Mouse (Mus musculus): ENCODE data around the gene Gstz1.
"Not testable (repeated sequence)": the region's sequence is repeated elsewhere in the genome, so short reads cannot be mapped to it uniquely, and the experiment has no call there.

Gene Gstz1

GRCm38 (mm10) chr12:87146966-87147365 lies at the start of gene Gstz1:
TSS of gene Gstz1 (plus strand) at chr12:87147165.
- DNase-seq: peak; percentile 93 to 94

GRCm38 (mm10) chr12:87100331-87100730 lies 46.6 kb upstream of the Gstz1 start:
- DNase-seq: peak in 1 of 2 experiments; percentile 43

GRCm38 (mm10) chr12:87102165-87102631 lies 44.8 kb upstream of the Gstz1 start, which contains the start of gene Ngb:
TSS of gene Ngb (minus strand) at chr12:87102539.
- no peak for DNase-seq

GRCm38 (mm10) chr12:87103471-87103870 lies 43.5 kb upstream of the Gstz1 start:
- DNase-seq: peak; percentile 15 to 63

GRCm38 (mm10) chr12:87104796-87105195 lies 42.2 kb upstream of the Gstz1 start:
- no peak for DNase-seq

GRCm38 (mm10) chr12:87107357-87107977 lies 39.5 kb upstream of the Gstz1 start:
- DNase-seq: no peak

GRCm38 (mm10) chr12:87121918-87122589 lies 24.9 kb upstream of the Gstz1 start:
- DNase-seq: no peak

GRCm38 (mm10) chr12:87127256-87127655 lies 19.7 kb upstream of the Gstz1 start:
- no peak for DNase-seq

GRCm38 (mm10) chr12:87130224-87130623 lies 16.7 kb upstream of the Gstz1 start:
- DNase-seq: no peak

GRCm38 (mm10) chr12:87131181-87131580 lies 15.8 kb upstream of the Gstz1 start:
- peak in 1 of 2 experiments; percentile 17 for DNase-seq

GRCm38 (mm10) chr12:87131619-87132018 lies 15.3 kb upstream of the Gstz1 start:
- DNase-seq: peak; percentile 31 to 69

- no peak for DNase-seq
These were observed 14.8 kb upstream of the Gstz1 start for GRCm38 (mm10) chr12:87132210-87132609.

- DNase-seq: no peak
These were observed 14.2 kb upstream of the Gstz1 start for GRCm38 (mm10) chr12:87132784-87133183.

- no peak for DNase-seq
These were observed 9.3 kb upstream of the Gstz1 start for GRCm38 (mm10) chr12:87137439-87138341.

GRCm38 (mm10) chr12:87138342-87138701 lies 8.6 kb upstream of the Gstz1 start:
- no peak for DNase-seq

GRCm38 (mm10) chr12:87138768-87139167 lies 8.2 kb upstream of the Gstz1 start:
- DNase-seq: no peak

GRCm38 (mm10) chr12:87142156-87142555 lies 4.8 kb upstream of the Gstz1 start:
- DNase-seq: no peak

GRCm38 (mm10) chr12:87147395-87148089 lies 577 bp downstream of the Gstz1 start, which contains the start of gene Pomt2:
TSS of gene Pomt2 (minus strand) at chr12:87147968.
- DNase-seq: peak; percentile 94 to 97

GRCm38 (mm10) chr12:87148136-87148535 lies 1.2 kb downstream of the Gstz1 start:
- peak; percentile 67 to 77 for DNase-seq

- no peak for DNase-seq
These were observed 2.5 kb downstream of the Gstz1 start for GRCm38 (mm10) chr12:87149471-87149870.

GRCm38 (mm10) chr12:87154448-87154847 lies 7.5 kb downstream of the Gstz1 start:
- DNase-seq: not testable (repeated sequence)

GRCm38 (mm10) chr12:87157361-87157760 lies 10.4 kb downstream of the Gstz1 start:
- DNase-seq: peak; percentile 82 to 90

Measured in kidney, postnatal 36 days (tissue).